Mouse (Mus musculus) 416B (cell line): ENCODE data around the gene Fbxo6.
A peak's percentile ranks its signal among the peaks of the same experiment; 100 is the strongest.
"Not testable (repeated sequence)": the region's sequence is repeated elsewhere in the genome, so short reads cannot be mapped to it uniquely, and the experiment has no call there.

Experiments used
- DNase-seq: peaks from one replicate; pipeline ENCODE4 v3.0.0; 2011; ENCODE audit warnings: low read depth

The Fbxo6 gene

GRCm38 (mm10) chr4:148128241-148128640 is 23.7 kb downstream of the Fbxo6 start:
- DNase-seq, result no peak

- DNase-seq, result no peak
These were observed 29.3 kb downstream of the Fbxo6 start for GRCm38 (mm10) chr4:148122694-148123066.

GRCm38 (mm10) chr4:148121982-148122693 is 29.8 kb downstream of the Fbxo6 start:
- DNase-seq, result no peak

- DNase-seq, result no peak
These were observed 30.6 kb downstream of the Fbxo6 start for GRCm38 (mm10) chr4:148121362-148121761.

GRCm38 (mm10) chr4:148120555-148120954 is 31.4 kb downstream of the Fbxo6 start:
- DNase-seq, result peak; percentile 70

GRCm38 (mm10) chr4:148119578-148119977 is 32.4 kb downstream of the Fbxo6 start:
- not testable (repeated sequence) for DNase-seq

GRCm38 (mm10) chr4:148117392-148117791 is 34.5 kb downstream of the Fbxo6 start:
- no peak for DNase-seq

GRCm38 (mm10) chr4:148116657-148117056 is 35.3 kb downstream of the Fbxo6 start:
- peak; percentile 64 for DNase-seq

- DNase-seq, result peak; percentile 90
These were observed 36.5 kb downstream of the Fbxo6 start for GRCm38 (mm10) chr4:148115467-148115866.

GRCm38 (mm10) chr4:148114758-148115391 is 37.1 kb downstream of the Fbxo6 start:
- peak; percentile 94 for DNase-seq

- no peak for DNase-seq
These were observed 39.4 kb downstream of the Fbxo6 start for GRCm38 (mm10) chr4:148112519-148112918.

GRCm38 (mm10) chr4:148109215-148109614 is 42.7 kb downstream of the Fbxo6 start:
- peak; percentile 97 for DNase-seq

GRCm38 (mm10) chr4:148108565-148109100 is 43.3 kb downstream of the Fbxo6 start:
- DNase-seq, result peak; percentile 98

GRCm38 (mm10) chr4:148107621-148108291 is 44.2 kb downstream of the Fbxo6 start:
- peak; percentile 36 for DNase-seq

GRCm38 (mm10) chr4:148104146-148104545 is 47.8 kb downstream of the Fbxo6 start:
- DNase-seq, result no peak

GRCm38 (mm10) chr4:148101801-148102527 is 50.0 kb downstream of the Fbxo6 start:
- DNase-seq, result no peak

GRCm38 (mm10) chr4:148098666-148099065 is 53.3 kb downstream of the Fbxo6 start:
- peak; percentile 77 for DNase-seq

GRCm38 (mm10) chr4:148097936-148098335 is 54.0 kb downstream of the Fbxo6 start:
- no peak for DNase-seq
